Mouse (Mus musculus) mesoderm, embryonic 11.5 days (tissue): ENCODE measurements at regions not wholly inside any gene's neighbourhood (a gene's known extent, or its start where the extent isn't known, plus 50 kb on each side); places are given as distances from the start of the nearest gene placed in this dataset.

ENCODE experiments used
- DNase-seq: peaks from one replicate; pipeline ENCODE4 v3.0.0-alpha.2; 2012; ENCODE audit warnings: low read depth, low spot score

DNA sequence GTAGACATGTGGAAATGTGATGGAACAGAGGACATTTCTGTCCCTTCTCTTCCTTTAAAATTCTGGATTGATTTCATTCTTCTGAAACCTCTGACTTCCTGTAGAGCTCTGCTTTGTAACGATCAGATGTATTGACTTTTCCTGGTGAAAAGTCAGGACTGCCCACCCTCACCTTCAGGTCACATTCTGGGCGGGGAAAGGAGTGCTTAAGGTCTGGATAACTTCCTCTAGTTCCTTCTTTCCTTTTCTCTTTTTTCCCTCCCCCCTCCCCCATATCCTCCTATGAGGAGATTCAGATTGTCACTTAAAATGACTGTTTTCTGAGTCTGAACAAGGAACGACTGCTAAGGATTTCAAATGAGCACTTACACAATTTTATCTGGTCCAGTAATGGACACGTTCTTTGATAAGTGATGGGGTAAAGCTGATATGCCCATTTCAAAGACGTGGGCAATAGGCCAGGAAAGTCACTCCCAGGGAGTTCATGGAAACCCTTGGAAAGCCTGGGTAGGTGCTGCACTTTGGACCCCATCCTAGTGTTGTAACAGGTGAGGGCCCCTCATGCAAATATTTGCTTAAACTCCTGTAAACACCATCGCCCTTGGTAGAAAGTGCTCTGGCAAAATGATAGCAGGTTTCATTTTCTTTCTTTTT, 186.9 kb upstream of the Marcks start:
- DNase-seq = no peak

DNA sequence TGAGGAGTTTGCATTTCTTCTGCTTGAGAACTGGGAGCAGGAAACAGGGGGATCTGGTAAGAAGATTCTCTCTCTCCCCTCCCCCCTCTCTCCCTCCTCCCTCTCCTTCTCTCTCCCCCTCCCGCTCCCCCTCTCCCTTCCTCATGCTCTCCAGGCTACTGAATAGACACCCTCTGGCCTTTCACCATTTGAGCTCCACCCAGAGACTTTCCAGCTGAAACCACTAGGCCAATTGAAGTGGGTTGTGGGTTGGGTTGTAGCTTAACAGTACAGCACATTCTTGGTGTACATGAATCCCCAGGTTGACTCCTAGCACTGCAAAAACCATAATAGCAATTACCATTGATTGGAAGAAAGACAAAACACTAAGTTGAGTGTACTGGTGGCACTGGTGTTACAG, 185.0 kb upstream of the Marcks start:
- DNase-seq = no peak

DNA sequence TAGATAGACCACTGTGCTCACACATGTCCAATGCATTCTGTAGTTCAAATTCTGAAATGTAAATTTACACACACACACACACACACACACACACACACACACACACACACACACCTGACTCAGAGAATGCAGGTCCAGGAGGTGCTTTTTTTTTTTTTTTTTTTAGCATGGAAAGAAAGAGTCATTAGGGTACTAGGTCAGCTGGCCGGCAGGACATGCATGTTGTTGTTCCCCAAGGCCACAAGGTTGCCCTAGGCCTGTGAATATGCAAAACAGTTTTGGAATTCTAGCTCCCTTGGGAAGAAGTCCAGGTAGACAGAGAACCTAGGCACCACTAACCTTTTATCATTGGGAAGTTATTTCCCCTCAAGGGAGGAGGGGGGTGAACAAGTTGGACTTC, 184.1 kb upstream of the Marcks start:
- no peak for DNase-seq

DNA sequence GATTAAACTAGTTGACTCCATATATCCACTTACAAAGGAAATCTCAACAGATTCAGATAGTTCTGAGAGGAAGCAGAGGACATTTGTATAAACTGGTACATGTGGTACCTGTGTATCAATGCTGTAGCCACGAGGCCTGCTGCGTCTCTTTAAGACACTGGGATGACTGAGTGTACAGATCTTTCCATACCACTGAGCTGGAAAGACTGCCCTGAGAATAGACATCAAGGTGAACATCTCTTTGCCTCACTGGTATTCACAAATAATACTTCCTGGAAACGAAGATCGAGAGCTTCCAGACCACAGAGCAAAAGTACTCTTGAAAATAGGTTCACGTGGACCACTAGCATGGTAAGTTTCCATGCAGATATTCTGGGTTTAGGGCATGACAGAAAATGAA, 183.6 kb upstream of the Marcks start:
- no peak for DNase-seq

DNA sequence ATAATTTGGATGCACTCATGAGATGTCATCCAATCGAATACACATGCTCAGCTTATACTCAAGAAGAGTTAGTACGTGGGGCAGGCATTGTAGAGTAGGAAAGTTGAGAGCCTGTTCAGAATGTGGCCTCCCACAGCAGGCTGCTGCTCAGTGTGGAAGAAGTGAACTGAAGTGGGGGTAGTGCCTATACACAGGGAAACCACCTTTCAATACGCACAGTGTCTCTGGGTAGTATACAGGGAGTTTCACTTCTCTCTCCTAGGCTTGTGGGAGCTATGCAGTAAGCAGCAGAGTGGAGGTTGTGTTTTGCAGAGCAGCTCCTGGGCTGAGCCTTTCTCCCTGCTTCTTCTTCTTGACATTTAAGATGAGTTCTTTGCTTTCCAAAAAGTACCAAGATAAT, 182.5 kb upstream of the Marcks start:
- no peak for DNase-seq

DNA sequence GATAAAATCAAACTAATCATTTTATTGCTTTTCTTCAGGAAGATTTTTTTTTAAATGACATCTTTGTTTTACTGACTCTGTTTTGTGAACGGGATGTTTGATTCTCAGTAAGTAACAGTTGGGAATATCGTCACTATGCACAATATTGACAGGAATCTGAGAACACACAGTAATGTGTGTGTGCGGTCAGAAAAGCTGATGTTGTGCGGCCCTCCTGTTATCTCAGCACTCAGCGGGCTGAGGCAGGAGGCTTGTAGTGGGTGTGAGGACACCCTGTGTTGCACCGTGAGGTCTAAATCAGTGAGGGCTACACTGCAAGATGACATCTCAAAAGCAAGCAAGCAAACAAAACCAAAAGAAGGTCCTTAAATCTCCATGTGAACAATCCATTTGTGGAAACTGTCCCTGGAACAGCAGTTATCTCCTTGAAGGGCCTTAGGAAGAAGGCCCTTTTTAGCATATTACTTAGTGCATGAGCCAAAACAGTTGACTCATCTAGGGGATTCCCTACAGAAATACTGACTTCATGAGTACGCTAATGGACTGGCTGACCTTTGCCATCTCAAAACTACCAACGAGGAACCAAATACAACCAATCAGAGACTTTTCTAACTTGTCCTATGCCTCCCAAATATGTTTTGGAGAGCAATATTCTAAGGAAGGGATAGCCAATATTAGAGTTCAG, 181.2 kb upstream of the Marcks start:
- no peak for DNase-seq

DNA sequence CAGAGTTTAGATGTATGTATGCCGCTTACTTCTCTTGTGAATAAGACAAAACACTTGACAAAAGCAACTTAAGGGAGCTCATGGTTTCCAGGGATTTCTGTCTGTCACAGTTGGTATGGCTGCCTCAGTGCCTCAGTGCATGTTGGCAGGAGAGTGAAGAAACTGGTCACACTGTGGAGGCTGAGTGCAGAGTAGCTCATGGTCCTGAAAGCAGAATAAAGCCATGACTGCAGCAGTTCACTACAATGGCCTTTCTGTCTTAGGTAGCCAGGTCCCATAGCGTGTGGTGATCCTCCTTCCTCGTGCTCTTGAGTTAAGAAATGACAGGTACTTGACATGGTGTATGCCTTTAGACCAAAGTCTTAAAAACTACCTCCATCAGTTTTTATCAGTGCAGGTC, 178.0 kb upstream of the Marcks start:
- DNase-seq = no peak

DNA sequence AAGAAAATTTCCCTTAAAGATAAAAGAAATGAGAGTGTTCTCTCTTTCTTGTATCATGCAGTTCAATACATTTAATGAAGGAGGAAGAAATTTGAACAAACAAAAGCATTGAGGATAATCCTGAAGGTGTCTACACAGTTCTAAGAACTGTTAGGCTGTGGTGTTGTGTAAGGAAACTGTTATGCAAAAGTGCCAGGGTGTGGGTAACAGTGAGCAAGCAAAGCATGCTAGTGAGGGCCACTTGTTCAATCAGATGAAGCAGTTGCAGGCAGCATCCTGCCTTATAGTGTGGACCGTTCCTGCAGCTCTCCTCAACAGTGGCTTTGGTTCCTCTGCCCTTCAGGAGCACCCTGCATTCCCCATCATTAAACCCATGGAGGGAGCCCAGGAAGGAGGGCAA, 177.1 kb upstream of the Marcks start:
- no peak for DNase-seq

DNA sequence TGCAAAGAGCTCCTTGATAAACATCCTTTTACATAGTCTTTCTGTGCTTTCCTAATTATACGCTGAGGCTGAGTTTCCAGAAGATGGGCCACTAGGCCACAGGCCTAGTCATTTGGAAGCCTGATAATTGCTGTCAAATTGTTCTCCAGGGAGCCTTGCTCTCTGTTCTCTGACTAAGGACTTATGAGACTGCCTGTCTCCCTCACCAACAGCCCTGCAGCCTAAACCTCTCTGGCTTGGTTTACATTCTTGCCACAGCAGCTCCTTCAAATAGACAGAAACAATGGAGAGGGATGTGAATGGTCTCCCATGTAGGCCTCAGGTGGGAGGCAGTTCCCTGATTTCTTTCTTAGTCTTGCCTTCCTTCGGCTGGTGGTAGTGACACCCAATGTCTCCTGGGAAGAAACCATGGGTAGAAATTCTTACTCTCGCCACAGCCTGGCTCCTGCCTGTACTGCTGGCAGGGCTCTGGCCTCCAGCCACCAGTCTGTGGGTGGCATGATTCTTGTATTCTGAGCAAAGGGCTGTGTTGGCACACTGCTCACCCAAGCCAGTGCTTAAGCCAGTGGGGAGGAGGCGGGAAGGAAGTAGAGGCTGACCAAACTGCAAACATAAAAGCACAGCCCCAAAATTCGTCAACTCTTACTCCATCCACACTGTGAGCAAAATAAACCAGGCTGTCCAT, 176.2 kb upstream of the Marcks start:
- DNase-seq = no peak

DNA sequence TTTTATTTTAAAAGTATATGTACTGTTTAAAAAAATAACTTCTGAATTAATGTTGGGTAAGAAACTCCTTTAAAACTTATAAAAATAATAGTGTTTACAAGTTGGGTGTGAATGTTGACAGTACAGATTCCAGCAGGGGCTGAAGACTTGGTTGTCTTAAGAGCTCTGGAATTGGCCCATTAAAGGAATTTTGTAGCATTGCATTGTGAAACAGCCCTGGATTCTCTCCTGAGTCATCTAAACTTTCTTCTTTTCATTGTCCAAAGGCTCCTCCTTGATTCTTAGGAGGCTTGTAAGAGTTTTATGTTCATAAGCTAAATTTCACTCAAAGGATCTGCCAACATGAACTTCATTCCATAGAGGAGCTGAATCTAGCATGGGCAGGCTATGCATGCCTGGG, 174.7 kb upstream of the Marcks start:
- no peak for DNase-seq

DNA sequence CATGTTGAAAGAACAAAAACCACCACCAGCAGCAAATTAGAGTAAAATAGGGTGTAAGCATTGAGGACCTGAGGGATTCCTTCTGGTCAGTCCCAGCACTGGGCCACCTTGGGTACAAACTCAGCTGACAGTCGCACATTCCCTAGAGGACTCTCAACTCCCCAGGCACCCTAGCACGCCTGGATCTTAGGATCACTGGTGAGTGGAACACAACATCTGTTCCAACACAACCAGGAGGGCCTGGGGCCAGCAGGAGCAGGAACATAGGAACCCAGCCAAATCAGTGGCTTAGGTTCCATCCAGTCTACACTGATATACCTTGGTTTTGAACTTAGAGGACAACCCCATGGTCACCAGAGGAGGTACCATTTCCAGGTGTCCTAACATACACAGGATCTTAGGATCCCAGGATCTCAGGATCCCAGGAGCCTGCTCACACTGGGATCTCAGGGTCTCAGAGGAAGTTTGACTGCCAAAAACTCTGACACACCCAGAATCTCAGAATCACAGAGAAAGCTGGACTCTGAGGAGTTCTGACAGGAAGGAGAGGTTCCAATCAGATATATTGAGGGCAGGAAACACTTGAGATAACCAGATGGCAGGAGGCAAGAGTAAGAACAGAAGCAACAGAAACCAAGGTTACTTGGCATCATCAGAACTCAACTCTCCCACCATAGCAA, 171.7 kb upstream of the Marcks start:
- DNase-seq = no peak

DNA sequence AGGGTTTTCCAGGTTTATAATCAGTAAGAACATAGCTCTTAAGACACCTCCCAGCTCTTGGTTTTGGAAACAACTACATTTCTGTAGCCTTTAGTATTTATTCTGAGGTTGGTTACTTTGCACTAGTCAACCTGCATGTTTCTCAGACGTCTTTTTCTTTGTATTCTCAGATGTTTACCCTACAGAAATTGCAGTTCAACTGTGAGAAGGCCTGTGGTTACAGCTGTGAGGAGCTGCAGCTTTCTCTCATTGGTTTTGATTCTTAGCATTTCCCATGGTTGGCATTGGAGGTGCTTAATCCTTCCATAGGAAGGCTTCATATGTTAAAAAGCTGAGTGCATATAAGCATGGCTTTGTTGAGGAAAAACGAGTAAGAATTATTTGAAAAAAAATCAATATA, 165.9 kb upstream of the Marcks start:
- DNase-seq = no peak

DNA sequence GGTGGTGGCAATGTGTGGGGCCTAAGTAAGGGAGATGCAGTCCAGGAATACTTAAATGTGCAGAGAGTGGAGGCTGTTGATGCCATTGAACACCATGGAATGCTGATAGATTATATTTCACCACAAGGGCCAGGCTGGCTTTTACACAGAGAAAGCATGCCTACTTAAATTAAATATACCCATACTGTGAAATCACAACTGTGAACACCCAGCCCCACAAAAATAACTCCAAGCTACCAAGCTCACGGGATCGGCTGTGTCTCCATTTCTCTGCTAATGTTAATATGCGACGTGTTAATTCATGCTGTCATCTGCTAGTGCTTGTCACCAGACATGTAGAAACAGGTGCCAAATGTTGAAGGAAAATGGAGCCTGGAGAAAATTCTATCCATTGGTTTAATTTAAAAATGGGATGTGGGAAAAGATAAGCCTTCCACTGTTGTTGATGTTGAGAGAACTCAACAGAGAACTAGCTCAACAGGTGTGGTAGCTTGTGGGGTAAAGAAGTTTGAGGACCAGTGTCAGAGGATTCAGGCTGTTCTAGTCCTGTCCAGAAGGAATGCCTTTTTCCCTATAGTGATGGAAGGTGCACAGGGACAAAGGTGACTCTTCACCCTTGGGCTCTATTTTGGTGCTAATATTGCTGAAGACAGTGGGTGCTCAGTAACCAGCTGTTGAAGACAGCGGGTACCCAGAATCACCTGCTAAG, 161.6 kb upstream of the Marcks start:
- no peak for DNase-seq

DNA sequence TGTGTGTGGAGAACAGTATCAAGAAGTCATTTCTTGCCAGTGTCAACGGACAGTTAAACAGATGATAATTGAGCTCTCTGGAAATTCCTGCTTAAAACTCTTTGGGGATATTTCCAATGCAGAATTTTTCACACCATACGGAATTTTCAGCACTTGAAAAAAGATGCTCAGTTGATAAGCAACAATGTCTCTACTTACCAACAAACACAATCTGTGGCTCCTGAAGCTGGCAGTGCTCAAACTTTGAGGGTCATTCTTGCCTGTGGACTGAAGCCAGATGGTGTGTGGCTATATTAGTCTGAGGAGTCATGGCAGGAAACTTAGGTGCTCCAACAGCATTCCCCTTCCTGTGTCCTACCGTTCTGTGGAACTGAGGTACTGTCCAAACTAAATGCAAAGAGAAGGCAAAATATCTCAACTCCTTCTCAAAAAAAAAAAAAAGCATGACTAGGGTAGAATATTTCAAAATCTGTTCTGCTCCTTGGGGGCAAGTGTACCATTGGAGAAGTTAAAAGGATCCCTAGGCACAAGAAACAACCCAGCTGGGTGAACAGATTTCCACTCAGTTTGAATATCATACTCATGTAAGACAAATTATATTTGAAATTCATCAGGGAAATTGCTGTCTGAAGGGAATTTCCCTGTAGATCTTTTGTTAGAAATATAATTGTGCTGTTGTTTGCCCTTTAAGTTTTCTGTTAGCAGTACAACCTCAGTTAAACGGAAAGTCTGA, 160.1 kb upstream of the Marcks start:
- no peak for DNase-seq

DNA sequence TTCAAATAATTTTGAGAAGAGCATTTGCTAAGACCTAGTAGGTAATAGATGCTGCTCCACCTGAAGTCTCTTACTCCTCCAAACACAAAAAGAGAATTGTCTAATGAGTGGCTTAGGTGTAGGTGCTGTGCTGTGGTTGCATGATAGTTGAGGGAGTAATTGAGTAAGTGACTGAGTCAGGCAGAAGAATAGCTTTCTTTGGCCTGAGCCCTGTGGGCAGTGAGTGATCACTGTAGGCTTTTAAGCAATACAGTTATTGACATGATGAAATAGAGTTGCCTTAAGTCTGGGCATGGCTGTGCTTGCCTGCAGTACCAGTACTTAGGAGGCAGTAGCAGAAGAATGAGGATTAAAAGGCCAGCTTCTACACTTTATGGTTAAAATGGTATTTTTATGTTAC, 155.5 kb upstream of the Marcks start:
- no peak for DNase-seq

DNA sequence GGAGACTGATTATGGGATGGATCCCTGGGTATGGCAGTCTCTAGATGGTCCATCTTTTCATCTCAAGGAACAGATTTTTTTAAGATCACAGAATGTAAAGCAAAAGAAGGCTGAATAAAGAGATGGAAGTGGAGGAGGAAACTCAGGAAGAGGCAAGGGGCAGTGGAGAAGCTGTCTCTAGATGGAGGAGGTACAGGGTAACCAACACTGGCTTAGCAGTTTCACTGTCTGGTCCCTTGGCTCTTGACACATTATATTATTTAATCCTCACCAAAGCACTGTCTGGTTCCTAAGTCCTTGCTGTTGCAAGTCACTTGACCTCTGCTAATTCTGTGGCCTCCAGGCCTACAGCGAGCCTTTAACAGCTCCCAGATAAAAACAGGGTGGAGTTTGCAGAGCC, 154.6 kb upstream of the Marcks start:
- no peak for DNase-seq

DNA sequence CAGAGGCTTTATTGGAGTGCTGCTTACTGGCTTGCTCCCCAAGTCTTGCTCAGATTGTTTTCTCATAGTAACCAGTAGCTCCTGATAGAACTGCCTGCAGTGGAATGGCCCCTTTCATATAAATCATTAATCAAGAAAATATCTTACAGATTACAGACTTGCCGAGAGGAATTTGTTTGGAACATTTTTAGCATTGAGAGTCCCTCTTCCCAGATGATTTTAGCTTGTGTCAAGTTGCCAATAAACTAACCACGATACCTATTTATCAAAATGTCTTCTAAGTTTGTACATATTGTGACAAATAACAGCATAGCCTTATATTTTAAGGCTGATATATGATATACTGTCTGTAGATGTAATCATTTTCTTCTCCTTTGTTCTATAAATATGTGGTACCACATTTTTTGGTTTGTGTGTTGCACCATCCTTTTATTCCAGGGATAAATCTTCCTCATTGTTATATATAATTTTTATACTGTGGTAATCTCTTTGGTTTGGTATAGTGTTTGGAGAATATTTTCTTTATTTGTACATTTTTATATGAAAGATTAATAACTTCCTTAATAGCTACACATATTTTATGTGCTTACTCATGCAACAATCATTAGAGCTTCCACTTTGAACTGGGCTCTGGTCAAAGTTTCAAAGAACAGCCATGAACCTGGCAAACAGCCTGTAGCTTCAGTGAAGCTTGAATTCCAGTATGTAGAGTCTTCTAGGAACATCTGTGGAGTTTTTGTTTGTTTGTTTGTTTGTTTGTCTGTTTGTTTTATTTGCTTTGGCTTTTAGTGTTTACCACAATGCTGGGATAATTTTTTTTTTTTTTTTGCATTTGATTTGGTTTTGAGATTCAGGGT, 153.1 kb upstream of the Marcks start:
- no peak for DNase-seq

DNA sequence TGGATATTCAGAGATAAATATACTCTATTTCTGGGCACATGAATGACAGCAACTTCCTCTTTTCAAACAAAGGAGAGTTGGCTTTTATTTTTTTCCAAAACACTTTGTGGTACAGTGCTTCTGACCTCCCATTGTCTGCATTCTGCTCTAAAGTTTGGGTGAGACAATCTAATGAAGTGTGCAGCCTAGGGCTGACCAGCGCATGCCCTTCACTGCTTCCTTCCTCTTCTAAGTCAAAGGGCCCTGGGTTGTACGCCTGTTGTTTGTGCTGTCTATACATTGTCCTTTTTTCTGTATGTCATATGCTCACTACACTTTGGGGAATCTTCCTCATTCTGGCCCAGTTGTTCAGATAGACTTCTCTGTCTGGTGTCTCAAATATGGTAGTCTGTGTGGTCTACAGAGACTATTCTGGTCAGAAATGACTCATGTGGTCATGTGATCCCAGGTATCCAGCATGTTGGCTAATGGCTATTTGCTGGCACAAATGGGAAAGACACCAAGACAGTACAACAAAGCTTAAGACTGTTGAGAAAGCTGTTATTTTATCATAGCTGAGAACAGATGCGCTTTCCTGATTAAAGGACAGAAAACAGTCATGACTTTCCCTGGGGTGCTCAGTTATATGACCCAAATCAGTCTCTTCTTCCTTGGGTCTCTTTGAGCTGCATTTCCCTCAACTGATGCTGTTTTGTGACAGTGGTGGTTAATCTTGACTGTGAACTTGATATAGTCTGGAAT, 151.4 kb upstream of the Marcks start:
- DNase-seq = no peak

DNA sequence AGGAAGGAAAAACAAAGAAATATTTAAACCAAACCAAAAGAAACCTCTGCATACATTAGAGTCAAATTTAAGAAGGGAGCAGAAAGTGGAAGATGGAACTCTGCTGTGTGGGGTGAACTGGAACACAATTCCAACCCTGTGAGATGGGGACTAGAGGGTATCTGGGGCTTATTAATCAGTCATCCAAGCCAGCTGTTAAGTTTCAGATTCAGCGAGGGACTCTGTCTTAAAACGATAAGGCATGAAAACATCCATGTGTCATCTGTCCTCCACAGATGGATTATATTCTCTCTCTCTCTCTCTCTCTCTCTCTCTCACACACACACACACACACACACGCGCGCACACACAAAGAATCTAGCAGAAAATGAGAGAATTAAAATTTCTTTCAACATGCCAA, 147.6 kb upstream of the Marcks start:
- DNase-seq = no peak

DNA sequence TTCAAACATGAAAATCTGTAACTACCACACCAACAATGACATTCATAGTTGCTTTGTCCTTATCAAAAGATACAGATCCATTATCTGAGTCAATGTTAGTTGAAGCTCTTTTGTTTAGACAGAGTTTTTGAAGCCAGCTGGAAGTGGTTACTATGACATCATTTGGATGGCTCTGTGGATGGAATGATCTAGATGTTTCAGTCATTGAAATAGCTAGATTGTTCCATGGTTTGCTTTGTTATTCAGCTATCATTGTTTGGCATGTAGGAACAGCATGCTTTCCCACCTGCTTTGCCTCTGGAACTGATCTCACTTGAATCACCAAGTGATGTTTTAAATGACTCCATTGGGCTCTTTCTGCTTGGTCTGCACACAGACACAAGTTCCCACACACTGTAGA, 144.2 kb upstream of the Marcks start:
- DNase-seq = no peak
